Mouse (Mus musculus) right cerebral cortex, postnatal 25 days (tissue): Measurements from ENCODE around the gene Fbn1.
"Not testable (repeated sequence)": the region's sequence is repeated elsewhere in the genome, so short reads cannot be mapped to it uniquely, and the experiment has no call there.

ENCODE experiments used
- DNase-seq: peaks from one replicate; pipeline ENCODE4 v3.0.0; 2022

The Fbn1 gene

GRCm38 (mm10) chr2:125282334-125283206 is 225.2 kb downstream of the Fbn1 start:
- no peak for DNase-seq

DNA sequence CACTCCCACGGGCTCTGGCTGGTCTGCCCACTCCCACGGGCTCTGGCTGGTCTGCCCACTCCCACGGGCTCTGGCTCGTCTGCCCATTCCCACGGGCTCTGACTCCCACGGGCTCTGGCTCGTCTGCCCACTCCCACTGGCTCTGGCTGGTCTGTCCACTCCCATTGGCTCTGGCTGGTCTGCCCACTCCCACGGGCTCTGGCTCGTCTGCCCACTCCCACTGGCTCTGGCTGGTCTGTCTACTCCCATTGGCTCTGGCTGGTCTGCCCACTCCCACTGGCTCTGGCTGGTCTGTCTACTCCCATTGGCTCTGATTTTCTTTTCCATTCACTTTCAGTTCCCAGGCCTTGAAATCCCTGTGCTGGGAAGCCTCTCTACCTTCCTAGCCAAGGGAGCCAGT is 227.8 kb downstream of the Fbn1 start:
- not testable (repeated sequence) for DNase-seq

DNA sequence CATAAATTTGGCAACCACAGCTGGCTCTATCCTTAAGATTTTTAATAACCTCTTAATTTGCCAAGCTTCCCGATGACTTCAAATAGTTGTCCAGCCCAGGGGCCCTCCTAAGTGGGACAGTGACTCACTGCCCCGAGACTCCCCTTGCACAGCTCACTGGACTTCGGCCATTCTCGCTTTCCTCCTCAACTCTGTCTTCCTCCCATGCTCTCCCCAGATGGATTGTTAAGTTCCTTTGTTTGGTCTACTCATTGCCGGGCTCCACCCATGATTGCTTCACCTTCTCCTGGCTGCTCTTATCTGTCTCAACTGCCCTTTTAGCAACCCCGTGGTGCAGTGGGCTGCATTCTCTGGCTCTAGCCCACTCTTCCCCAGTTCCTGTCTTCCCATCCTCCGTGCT is 229.3 kb downstream of the Fbn1 start:
- DNase-seq: no peak

DNA sequence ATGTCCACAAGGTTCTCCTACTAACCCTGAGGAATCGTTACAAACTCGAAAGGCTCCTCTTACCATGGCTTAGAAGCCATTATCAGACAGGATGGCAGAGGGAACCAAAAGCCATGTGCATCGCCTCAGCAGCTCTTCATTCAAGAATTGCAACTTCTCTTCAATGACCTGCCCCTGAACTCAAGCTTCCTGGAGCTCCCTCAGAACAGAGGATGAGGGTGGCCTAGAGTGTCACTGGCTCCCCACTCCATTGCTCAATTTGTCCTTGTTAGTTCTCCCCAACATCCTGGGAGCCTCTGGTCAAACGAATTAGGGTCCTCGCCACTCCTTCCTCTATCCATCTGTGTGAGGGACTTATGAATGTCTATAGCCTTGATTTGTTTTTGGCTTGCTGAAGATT is 231.1 kb downstream of the Fbn1 start:
- DNase-seq: no peak

DNA sequence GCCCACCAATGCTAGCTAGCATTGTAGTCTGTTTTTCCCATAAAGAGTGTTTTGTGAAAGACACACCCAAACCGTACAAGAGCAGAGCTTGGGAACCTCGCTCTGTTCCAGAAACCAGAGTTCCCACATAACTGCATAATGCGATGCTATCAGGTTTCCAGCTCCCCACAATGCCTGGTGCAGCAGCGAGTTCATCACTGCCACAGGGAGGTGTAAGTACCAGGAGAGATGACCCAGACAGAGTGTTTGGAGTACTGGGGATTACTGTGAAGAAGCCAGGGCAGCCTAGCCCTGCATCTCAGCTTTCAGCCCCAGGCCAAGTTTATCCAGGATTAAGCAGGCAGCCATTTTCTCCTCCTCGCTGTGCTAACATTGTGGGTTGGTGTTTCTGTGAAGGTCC is 232.2 kb downstream of the Fbn1 start:
- DNase-seq: no peak

- no peak for DNase-seq
These were observed 238.9 kb downstream of the Fbn1 start for GRCm38 (mm10) chr2:125268876-125269275.

- DNase-seq: no peak
These were observed 244.0 kb downstream of the Fbn1 start for GRCm38 (mm10) chr2:125263753-125264152.

DNA sequence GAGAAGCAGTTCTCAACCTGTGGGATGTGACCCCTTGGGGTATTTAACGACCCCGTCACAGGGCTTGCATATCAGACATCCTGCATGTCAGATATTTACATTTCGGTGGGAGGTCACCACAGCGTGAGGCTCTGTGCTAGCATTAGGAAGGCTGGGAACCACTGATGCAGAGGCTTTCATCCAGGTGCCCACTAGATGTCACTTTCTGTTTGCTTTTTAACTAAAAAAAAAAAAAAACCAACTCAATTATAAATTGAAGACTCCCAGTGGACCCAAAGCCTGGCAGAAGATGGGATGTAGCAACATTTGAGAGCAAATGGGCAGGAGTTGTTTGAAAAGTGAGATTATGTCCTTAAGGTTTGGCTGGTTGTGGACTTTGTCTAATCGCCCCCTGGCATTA is 244.7 kb downstream of the Fbn1 start:
- no peak for DNase-seq

DNA sequence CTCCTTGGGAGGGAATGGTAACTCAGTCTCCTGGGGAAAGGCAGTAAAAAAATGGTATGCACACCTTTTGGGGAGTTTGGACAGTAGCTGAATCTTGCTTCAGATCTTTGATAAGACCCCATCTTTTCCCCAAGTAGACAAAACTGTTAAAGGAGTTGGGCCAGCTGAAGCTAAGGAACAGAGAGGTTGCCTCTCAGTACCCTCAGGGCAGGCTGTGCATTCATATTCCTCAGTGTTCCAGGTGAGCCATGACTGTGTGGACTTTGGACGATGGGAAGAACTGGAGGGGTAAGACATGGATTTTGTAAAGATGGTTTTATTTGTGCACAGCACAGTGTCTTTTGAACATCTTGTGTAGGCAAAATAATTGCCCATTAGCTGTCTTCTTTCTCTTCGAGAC is 247.5 kb downstream of the Fbn1 start:
- no peak for DNase-seq

GRCm38 (mm10) chr2:125259230-125260120 is 248.3 kb downstream of the Fbn1 start:
- DNase-seq: no peak

DNA sequence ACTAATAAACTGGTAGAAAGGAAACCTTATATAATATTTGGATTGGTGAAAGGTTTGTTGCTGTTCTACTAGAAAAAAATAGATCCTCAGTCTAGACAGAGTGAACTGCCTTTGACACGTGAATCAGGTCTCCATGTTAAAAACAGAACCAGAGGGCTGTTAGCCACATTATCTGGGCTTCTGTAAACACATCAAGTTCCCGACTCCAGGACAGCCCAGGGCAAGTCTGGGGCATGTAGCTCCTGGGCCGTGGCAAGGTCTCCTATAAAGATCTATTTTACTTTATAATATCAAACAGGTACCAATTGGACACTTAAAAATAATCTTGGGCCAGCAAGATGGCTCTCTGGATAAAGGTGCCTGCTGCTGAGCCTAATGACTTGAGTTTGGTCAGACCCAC is 251.9 kb downstream of the Fbn1 start:
- no peak for DNase-seq

DNA sequence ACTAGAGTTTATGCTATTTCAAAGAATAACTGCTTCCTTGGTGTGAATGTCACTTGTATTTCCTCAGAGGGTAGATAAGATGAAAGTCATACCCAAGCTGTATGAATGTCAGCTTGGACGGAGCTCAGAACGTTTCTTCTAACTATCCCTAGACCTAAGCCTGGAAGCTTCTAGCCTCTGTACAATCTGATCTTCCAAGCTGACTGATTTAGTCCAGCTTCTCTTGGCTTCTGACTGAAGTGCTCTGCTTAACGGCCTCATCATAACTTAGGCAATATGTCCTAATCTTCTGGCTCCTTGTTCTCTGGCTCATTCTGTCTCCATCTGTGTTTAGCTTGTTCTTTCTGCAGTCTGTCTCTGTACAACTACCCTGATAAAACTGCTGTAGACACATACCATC is 253.2 kb downstream of the Fbn1 start:
- no peak for DNase-seq

- DNase-seq: no peak
These were observed 254.1 kb downstream of the Fbn1 start for GRCm38 (mm10) chr2:125253699-125254098.

DNA sequence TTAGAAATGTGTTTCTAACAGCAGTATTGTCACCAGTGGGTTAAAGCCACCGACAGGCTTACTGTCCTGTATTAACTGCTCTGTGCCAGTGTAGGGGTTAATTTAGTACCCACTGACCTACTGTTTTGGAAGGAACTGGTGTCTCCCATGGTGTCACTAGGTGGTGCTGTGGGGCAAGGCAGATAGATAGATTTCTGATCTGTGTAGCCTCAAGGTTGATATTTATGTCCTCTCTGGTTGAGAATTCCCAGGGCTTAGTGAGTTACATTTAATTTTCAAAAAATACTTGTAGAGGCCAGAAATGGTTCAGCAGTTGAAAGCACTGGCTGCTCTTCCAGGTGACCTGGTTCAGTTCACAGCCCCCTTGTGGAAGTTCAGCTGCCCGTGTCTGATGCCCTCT is 255.5 kb downstream of the Fbn1 start:
- DNase-seq: no peak

- DNase-seq: no peak
These were observed 256.0 kb downstream of the Fbn1 start for GRCm38 (mm10) chr2:125251781-125252180.
